ENCODE assay signal across 9 mouse cellular contexts in genomic region chr7:142564955-142565643, GRCm38 (mm10). TPM values are rescaled to one million over a fixed set of nuclear protein-coding genes. Genes with fewer than 3 reads are reported as not detected.
DNase-seq lines count a peak whose midpoint lies in the region; ATAC-seq and TF ChIP-seq lines count a peak whose summit lies in the region.
"Had no signal": no experiment of that assay in that cellular context is flagged by ENCODE, and none has a peak within 500 bp of the region (broad histone marks: within the 10 kb centered on the region; RNA-seq: fewer than 3 reads in every experiment).

No protein-coding gene starts in this region.

- TF ChIP-seq POLR2A in kidney, adult 2 months (IDR thresholded peaks at IDR 0.05; ENCODE audit: low read depth, low read length) = no peak

- H3K4me3 ChIP-seq in kidney, adult 2 months (ENCODE audit: insufficient read depth, low read depth, low read length) = no peak overlapping the region
- no peak overlapping the region for H3K4me3 ChIP-seq in embryonic facial prominence, embryonic 12.5 days
- no peak overlapping the region for H3K4me3 ChIP-seq in kidney, postnatal 0 days (replicated peaks; ENCODE audit: low read depth, low read length)
- no peak overlapping the region for H3K4me3 ChIP-seq in liver, embryonic 16.5 days (ENCODE audit: low read depth, low read length)
- H3K4me3 ChIP-seq: forebrain, embryonic 13.5 days; hindbrain, embryonic 15.5 days had no signal

- H3K4me2 ChIP-seq in embryonic facial prominence, embryonic 12.5 days (replicated peaks) = no peak overlapping the region
- H3K4me2 ChIP-seq in kidney, postnatal 0 days (ENCODE audit: low read length) = no peak overlapping the region
- no peak overlapping the region for H3K4me2 ChIP-seq in liver, embryonic 16.5 days (ENCODE audit: low read depth, low read length)
- H3K4me2 ChIP-seq: forebrain, embryonic 13.5 days; hindbrain, embryonic 15.5 days had no signal

- 49% methylated on average over 11 of the region's 11 CpGs for WGBS in kidney, adult 2 months
- 35% methylated on average over 11 of the region's 11 CpGs for WGBS in embryonic facial prominence, embryonic 12.5 days
- WGBS in kidney, postnatal 0 days = 27% methylated on average over 11 of the region's 11 CpGs
- WGBS in liver, embryonic 16.5 days (ENCODE audit: insufficient replicate concordance) = 48% methylated on average over 11 of the region's 11 CpGs

- no peak for TF ChIP-seq CTCF in kidney, adult 2 months (conservative IDR thresholded peaks at IDR 0.05; ENCODE audit: insufficient read depth, insufficient read length, low read depth, low read length)
- no peak for TF ChIP-seq CTCF in kidney, postnatal 0 days (IDR thresholded peaks at IDR 0.05; ENCODE audit: low read depth)

- ATAC-seq in embryonic facial prominence, embryonic 12.5 days (ENCODE audit: insufficient number of reproducible peaks, insufficient read depth, low FRiP score, low TSS enrichment) = no peak
- peak; percentile 44 for ATAC-seq in kidney, postnatal 0 days (replicated peaks; ENCODE audit: low FRiP score, low read depth)
- no peak for ATAC-seq in liver, embryonic 16.5 days (ENCODE audit: low read depth)
- ATAC-seq: forebrain, embryonic 13.5 days had no signal

- H3K4me1 ChIP-seq in kidney, adult 2 months (ENCODE audit: control insufficient read depth, insufficient read depth, low read length) = no peaks in the 10 kb centered on the region
- H3K4me1 ChIP-seq in embryonic facial prominence, embryonic 12.5 days = peaks cover 61% of the 10 kb centered on the region
- peaks cover 34% of the 10 kb centered on the region for H3K4me1 ChIP-seq in kidney, postnatal 0 days (replicated peaks; ENCODE audit: insufficient read depth, low read length)
- H3K4me1 ChIP-seq in liver, embryonic 16.5 days (ENCODE audit: control insufficient read depth, low read depth, low read length) = peaks cover 14% of the 10 kb centered on the region

- no peaks in the 10 kb centered on the region for H3K36me3 ChIP-seq in kidney, adult 2 months (ENCODE audit: control insufficient read depth, insufficient read depth, low read length)
- no peaks in the 10 kb centered on the region for H3K36me3 ChIP-seq in embryonic facial prominence, embryonic 12.5 days
- H3K36me3 ChIP-seq in kidney, postnatal 0 days (ENCODE audit: insufficient read depth, low read length) = no peaks in the 10 kb centered on the region
- H3K36me3 ChIP-seq in liver, embryonic 16.5 days (ENCODE audit: control insufficient read depth, insufficient read depth) = no peaks in the 10 kb centered on the region
- H3K36me3 ChIP-seq: hindbrain, embryonic 15.5 days had no signal

- H3K9me3 ChIP-seq in embryonic facial prominence, embryonic 12.5 days = no peaks in the 10 kb centered on the region
- no peaks in the 10 kb centered on the region for H3K9me3 ChIP-seq in kidney, postnatal 0 days (replicated peaks; ENCODE audit: low read length)
- no peaks in the 10 kb centered on the region for H3K9me3 ChIP-seq in liver, embryonic 16.5 days (replicated peaks; ENCODE audit: control insufficient read depth, low read length)
- H3K9me3 ChIP-seq: forebrain, embryonic 13.5 days; hindbrain, embryonic 15.5 days had no signal

- H3K27me3 ChIP-seq in kidney, adult 2 months (replicated peaks; ENCODE audit: control insufficient read depth, insufficient read depth, low read length) = no peaks in the 10 kb centered on the region
- no peaks in the 10 kb centered on the region for H3K27me3 ChIP-seq in embryonic facial prominence, embryonic 12.5 days
- no peaks in the 10 kb centered on the region for H3K27me3 ChIP-seq in kidney, postnatal 0 days (ENCODE audit: insufficient read depth, low read length)
- H3K27me3 ChIP-seq in liver, embryonic 16.5 days (ENCODE audit: control insufficient read depth, insufficient read depth, low read depth, low read length) = no peaks in the 10 kb centered on the region
- H3K27me3 ChIP-seq: forebrain, embryonic 13.5 days; hindbrain, embryonic 15.5 days had no signal

- DNase-seq in kidney, adult 2 months = peak; percentile 5
- DNase-seq in kidney, adult 11 months = no peak
- peak; percentile 61 for DNase-seq in kidney, postnatal 0 days (ENCODE audit: low spot score)
- DNase-seq in spleen, adult 18-20 months = no peak
- no peak for DNase-seq in thymus, postnatal 4 days

- no peak overlapping the region for H3K27ac ChIP-seq in kidney, adult 2 months (ENCODE audit: insufficient read depth, low read depth, low read length)
- peak overlapping the region; percentile 89 for H3K27ac ChIP-seq in embryonic facial prominence, embryonic 12.5 days
- peak overlapping the region; percentile 21; the same call in 1 of the 2 replicates for H3K27ac ChIP-seq in kidney, postnatal 0 days
- H3K27ac ChIP-seq in liver, embryonic 16.5 days (ENCODE audit: low read length) = peak overlapping the region; percentile 82
- H3K27ac ChIP-seq: forebrain, embryonic 13.5 days; hindbrain, embryonic 15.5 days had no signal

- no peak overlapping the region for H3K9ac ChIP-seq in embryonic facial prominence, embryonic 12.5 days
- H3K9ac ChIP-seq in kidney, postnatal 0 days (ENCODE audit: low read depth, low read length) = no peak overlapping the region
- H3K9ac ChIP-seq in liver, embryonic 16.5 days (ENCODE audit: low read depth, low read length) = no peak overlapping the region
- H3K9ac ChIP-seq: forebrain, embryonic 13.5 days; hindbrain, embryonic 15.5 days had no signal

RNA-seq across cellular contexts. Expression of gene Mrpl23, which starts 32.6 kb away (rescaled TPM):
- polyA plus RNA-seq in kidney, adult 2 months (2012; rRNA removed) = 10.3 and 11.0 TPM in 2 replicates
- 19.8 and 32.6 TPM in 2 replicates for polyA plus RNA-seq in embryonic facial prominence, embryonic 12.5 days (2016; fragmentation: Nextera tagmentation; extraction: Ambion mirVana)
- polyA plus RNA-seq in kidney, postnatal 0 days (2015; fragmentation: Nextera tagmentation; extraction: Ambion mirVana) = 21.3 and 22.6 TPM in 2 replicates
- polyA plus RNA-seq in liver, embryonic 16.5 days (2015; fragmentation: Nextera tagmentation; extraction: Ambion mirVana) = 10.9 and 11.4 TPM in 2 replicates

Comparison
In these comparisons a context has a peak if more than half of its experiments do, and no peak if none do; other contexts are left out.
1. DNase-seq: peak in kidney, adult 2 months (single experiment) and kidney, postnatal 0 days (single experiment); none in kidney, adult 11 months (single experiment), spleen, adult 18-20 months (0 of 2) and thymus, postnatal 4 days (single experiment).